Mouse (Mus musculus) right cerebral cortex, postnatal 10 days (tissue): ENCODE data around the gene S100a16.
A peak's percentile ranks its signal among the peaks of the same experiment; 100 is the strongest.

ENCODE experiments used
- DNase-seq, 2 experiments: peaks; one replicate each; pipeline ENCODE4 v3.0.0; 2021; ENCODE audit warnings: low spot score in 2 of 2

S100a16 gene

GRCm38 (mm10) chr3:90517711-90518110, 19.3 kb upstream of the S100a16 start:
- DNase-seq = no peak

DNA sequence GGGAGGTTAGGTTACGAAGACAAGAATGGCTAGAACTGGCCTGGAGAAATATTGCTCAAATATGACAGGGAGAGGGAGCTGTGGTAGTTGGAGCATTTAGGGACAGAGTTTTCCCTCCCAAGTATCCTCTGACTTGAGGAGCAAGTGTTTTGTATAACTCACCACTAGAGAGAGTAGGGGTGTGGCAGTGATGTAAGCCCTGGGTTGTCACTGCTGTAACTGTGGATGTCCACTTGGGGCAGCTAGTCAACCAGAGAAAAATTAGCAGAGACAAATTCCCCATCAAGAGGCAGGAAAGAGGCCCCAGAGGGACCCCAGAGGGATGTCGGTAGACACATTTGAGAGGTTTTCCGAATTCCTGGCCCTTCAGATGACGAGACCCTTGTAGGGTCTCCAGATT, 11.6 kb upstream of the S100a16 start:
- peak; percentile 63 for DNase-seq

- no peak for DNase-seq
These were observed 11.0 kb upstream of the S100a16 start for GRCm38 (mm10) chr3:90526076-90526475.

GRCm38 (mm10) chr3:90526580-90526979, 10.5 kb upstream of the S100a16 start, which contains the start of gene S100a14:
S100a14 (plus strand) TSS chr3:90526856.
- no peak for DNase-seq

GRCm38 (mm10) chr3:90527291-90527873, 9.7 kb upstream of the S100a16 start:
- no peak for DNase-seq

DNA sequence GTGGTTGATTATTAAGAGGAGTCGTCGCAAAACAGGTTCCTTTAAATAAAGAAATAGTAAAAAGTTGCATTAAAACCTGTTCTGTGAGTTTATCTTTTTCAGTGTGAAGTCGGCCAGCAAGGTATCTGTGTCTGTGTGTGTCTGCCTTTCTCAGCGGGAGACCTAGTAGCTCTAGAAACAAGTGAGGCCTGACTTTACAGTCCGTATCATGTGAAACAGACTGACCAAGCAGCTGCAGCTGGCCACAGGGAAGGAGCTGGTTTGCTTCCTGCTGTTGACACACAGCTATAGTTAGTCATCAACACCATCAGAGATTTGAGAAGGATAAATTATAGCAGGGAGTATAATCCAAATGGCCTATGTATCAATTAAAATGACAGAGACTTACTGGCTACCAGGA, 5.3 kb upstream of the S100a16 start:
- no peak for DNase-seq

- no peak for DNase-seq
These were observed 1.6 kb upstream of the S100a16 start for GRCm38 (mm10) chr3:90535446-90535845.

DNA sequence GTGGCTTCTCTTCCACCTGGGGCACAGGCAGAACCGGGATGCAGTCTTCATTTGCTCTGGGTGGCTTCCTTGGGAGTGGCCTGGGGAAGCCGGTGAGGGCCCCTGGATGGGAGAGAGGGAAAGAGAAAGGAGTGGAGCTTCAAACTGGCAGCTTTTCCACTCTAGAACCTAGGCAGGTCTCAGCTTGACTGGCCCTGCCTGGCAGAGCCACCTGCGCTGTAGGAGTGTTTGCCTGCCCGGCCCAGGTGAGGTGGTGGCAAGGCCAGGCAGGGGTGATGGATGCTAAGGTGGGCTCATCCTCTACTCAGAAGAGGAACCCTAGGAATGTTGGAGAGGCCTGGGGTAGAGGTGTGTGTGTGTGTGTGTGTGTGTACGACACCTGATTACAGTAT, 847 bp downstream of the S100a16 start:
- no peak for DNase-seq

- DNase-seq = peak; percentile 31 to 54
These were observed 3.9 kb downstream of the S100a16 start for GRCm38 (mm10) chr3:90540904-90541303.

DNA sequence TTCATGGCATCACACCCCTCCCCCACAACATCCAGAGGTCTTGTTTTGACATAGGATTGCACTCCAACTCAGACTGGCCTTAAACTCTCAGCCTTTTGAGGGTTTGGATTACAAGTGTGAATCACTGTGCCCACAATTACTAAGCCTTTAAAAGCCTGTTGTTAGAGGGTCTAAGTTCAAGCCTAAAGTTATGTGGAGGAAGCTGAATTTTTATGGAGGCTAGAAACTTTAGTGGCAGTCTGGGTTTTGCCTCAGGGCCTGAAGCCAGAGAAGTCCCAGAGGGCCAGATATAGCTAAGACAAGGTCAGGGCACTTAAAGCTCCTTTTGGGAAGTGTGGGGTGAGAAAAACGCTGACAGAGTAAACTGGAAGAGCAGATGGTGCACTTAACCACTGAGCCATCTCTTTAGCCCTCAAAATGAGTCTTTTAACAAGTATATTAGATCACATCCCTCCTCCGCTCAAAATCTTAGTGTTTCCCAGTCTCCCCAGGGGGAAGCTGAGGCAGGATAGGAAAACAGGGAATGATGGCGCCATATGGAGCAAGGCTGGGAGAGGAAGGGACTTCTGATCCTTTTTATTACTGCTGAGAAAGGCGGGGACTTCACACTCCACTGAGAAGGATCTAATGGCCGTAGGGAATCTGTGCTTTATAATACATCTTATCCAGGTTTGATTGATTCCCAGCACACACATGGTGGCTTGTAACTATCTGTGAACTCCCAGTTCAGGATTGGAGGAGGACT, 12.8 kb downstream of the S100a16 start:
- DNase-seq = no peak

DNA sequence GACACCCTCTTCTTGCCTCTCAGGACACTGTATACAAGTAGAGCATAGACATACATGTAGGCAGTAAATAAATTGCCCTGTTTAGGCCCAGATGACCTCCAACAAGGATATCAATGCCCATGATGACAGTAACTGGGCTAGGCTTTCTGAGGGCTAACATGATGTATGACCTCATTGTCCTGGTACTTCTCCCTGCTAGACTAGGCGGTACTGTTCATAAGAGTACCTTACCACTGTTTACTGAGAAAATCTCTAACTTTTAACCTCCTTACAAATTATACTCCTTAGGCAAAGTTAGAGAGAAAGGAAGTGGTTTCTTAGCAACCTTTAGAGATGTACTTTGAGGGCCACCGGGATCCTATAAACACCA, 13.4 kb downstream of the S100a16 start:
- DNase-seq = no peak

DNA sequence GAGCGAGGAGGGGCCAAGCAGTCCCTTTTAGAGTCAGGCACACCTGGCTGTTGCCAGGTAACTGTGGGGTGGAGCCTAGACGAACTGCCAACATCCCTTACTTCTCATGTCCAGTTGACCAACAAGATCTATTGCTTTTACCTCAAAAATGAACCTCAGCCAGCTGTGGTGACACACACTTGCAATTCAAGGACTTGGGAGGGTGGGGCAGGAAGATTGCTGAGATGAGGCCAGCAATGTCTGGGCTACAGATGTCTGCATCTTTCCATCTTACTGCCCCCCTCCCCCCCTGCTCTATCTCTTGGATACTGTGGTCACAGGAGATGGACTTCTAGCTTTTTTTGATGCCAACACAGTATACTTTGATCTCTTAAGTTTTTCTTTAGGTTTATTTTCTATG, 15.2 kb downstream of the S100a16 start:
- no peak for DNase-seq

GRCm38 (mm10) chr3:90555954-90556353, 18.9 kb downstream of the S100a16 start:
- DNase-seq = peak; percentile 72 to 87

DNA sequence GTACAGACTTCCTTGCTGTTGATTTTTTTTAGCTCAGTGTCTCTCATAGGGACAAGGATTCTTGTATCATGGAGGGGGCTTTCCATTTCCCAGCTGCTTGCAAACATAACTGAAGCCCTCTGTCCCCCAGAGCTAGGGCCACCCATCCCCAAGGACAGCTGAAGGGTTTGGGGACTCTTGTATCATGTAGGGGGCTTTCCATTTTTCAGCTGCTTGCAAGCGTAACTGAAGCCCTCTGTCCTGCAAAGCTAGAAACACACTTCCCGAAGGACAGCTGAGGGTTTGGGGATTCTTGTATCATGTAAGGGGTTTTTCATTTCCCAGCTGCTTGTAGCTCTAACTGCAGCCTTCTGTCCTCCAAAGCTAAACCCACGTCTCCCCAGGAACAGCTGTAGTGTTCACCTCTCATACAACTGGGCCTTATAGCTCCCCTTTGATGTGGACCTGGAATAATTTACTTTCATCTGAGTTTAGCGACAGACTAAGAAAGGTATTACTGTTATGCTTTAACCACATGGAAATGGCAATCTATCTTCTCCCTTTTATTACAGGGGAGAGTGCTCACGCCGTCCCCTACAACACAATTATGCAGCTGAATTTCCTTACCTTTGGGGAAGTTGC, 23.1 kb downstream of the S100a16 start, which contains the start of gene S100a3:
Gene S100a3, plus strand, starts transcription at position 571 of the 621 bp plus-strand sequence.
- no peak for DNase-seq

DNA sequence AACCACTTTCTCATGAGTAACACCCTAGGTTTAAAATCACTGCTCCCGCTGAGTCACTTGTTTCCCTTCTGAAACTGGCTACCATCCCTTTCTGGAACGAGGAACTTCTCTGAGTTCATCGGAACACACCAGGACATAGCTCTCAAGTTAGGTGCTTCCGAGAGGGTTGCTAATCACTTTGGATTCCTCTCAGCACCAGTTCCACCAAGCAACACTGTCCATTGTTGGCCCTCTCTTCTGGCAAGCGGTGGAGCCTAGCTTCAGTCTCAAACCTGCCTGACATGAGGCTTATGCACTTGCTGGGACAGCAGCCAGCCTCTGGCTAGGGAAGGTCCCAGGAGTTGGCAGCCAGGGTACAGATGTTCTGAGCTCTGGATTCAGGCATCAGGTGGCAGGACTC, 37.6 kb downstream of the S100a16 start:
- peak; percentile 43 to 45 for DNase-seq

GRCm38 (mm10) chr3:90575320-90575719, 38.3 kb downstream of the S100a16 start:
- DNase-seq = no peak

GRCm38 (mm10) chr3:90576351-90577001, 39.4 kb downstream of the S100a16 start:
- no peak for DNase-seq

GRCm38 (mm10) chr3:90579433-90579832, 42.4 kb downstream of the S100a16 start:
- no peak for DNase-seq

- no peak for DNase-seq
These were observed 44.1 kb downstream of the S100a16 start for GRCm38 (mm10) chr3:90581141-90581540.

- DNase-seq = no peak
These were observed 45.1 kb downstream of the S100a16 start for GRCm38 (mm10) chr3:90582156-90582555.

DNA sequence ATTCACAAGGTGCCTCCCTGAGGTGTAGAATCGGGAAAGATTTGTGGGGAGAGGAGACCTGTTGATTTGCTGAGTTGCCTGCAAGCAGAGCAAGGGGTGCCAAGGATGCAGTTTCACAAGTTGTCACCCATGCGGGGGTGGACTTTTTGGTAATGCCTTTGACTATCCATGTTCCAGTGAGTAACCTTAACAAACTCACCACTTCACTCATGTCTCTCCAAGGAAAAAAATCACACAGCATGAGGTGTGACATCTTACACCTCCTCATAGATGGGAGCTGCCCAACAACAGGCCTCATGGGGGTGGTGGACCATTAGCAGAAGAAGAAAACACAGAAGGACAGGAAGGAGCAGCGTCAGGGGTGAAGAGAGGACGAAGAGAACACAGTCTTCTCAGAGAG, 45.5 kb downstream of the S100a16 start:
- no peak for DNase-seq

DNA sequence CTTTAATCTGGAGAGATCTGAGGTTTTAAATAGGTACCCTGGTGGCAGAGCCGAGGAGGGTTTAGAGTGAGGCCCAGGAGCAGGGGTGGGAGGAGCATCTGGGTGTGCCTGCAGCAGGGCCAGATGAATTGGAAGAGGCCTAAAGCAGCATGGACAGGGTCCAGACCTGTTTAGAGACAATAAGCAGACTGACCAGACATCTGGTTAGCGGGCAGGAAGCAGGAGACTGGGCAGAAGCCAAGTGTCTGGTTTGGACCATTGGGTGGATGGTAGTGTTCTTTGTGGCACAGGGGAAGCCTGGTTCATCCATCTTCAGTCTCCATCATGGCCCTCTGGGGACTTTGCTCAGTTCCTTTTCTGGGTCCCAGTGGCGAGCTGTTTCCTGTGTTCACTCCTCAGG, 46.8 kb downstream of the S100a16 start:
- DNase-seq = no peak

GRCm38 (mm10) chr3:90585595-90585994, 48.5 kb downstream of the S100a16 start:
- peak; percentile 65 to 72 for DNase-seq
